8 mouse cellular contexts compared by ENCODE assay signal in genomic region chr5:91403281-91403680, GRCm38 (mm10). TPM values are rescaled to one million over a fixed set of nuclear protein-coding genes. Genes with fewer than 3 reads are reported as not detected.
DNase-seq lines count a peak whose midpoint lies in the region; ATAC-seq lines count a peak whose summit lies in the region.

No protein-coding gene starts in this region.

- H3K4me1 ChIP-seq in forebrain, embryonic 13.5 days = peaks cover 9% of the 10 kb centered on the region
- H3K4me1 ChIP-seq in forebrain, embryonic 12.5 days = peaks cover 8% of the 10 kb centered on the region
- H3K4me1 ChIP-seq in embryonic facial prominence, embryonic 13.5 days = peaks cover 10% of the 10 kb centered on the region
- H3K4me1 ChIP-seq in kidney, embryonic 16.5 days (ENCODE audit: insufficient read depth, low read length) = no peaks in the 10 kb centered on the region

- no peak overlapping the region for H3K27ac ChIP-seq in forebrain, embryonic 13.5 days
- no peak overlapping the region for H3K27ac ChIP-seq in forebrain, embryonic 12.5 days
- H3K27ac ChIP-seq in embryonic facial prominence, embryonic 13.5 days = no peak overlapping the region
- H3K27ac ChIP-seq in kidney, embryonic 16.5 days (ENCODE audit: low read length) = no peak overlapping the region

- WGBS in forebrain, embryonic 13.5 days = 88% methylated on average over 4 of the region's 4 CpGs
- WGBS in forebrain, embryonic 12.5 days = 78% methylated on average over 4 of the region's 4 CpGs
- WGBS in embryonic facial prominence, embryonic 13.5 days = 73% methylated on average over 4 of the region's 4 CpGs
- 75% methylated on average over 4 of the region's 4 CpGs for WGBS in kidney, embryonic 16.5 days

- H3K9ac ChIP-seq in forebrain, embryonic 13.5 days = no peak overlapping the region
- H3K9ac ChIP-seq in forebrain, embryonic 12.5 days = no peak overlapping the region
- H3K9ac ChIP-seq in embryonic facial prominence, embryonic 13.5 days = no peak overlapping the region
- H3K9ac ChIP-seq in kidney, embryonic 16.5 days (replicated peaks; ENCODE audit: low read length) = no peak overlapping the region

- H3K9me3 ChIP-seq in forebrain, embryonic 13.5 days (replicated peaks) = no peaks in the 10 kb centered on the region
- H3K9me3 ChIP-seq in forebrain, embryonic 12.5 days = no peaks in the 10 kb centered on the region
- H3K9me3 ChIP-seq in embryonic facial prominence, embryonic 13.5 days = no peaks in the 10 kb centered on the region
- H3K9me3 ChIP-seq in kidney, embryonic 16.5 days (ENCODE audit: low read length) = no peaks in the 10 kb centered on the region

- peak overlapping the region; percentile 53; the same call in 1 of the 2 replicates for H3K4me2 ChIP-seq in forebrain, embryonic 13.5 days
- no peak overlapping the region for H3K4me2 ChIP-seq in forebrain, embryonic 12.5 days
- H3K4me2 ChIP-seq in embryonic facial prominence, embryonic 13.5 days = peak overlapping the region; percentile 69
- peak overlapping the region; percentile 66; the same call in 1 of the 2 replicates for H3K4me2 ChIP-seq in kidney, embryonic 16.5 days (replicated peaks; ENCODE audit: low read depth, low read length)

- no peaks in the 10 kb centered on the region for H3K36me3 ChIP-seq in forebrain, embryonic 13.5 days (ENCODE audit: poor library complexity, severe bottlenecking)
- no peaks in the 10 kb centered on the region for H3K36me3 ChIP-seq in forebrain, embryonic 12.5 days (replicated peaks)
- no peaks in the 10 kb centered on the region for H3K36me3 ChIP-seq in embryonic facial prominence, embryonic 13.5 days
- no peaks in the 10 kb centered on the region for H3K36me3 ChIP-seq in kidney, embryonic 16.5 days (ENCODE audit: insufficient read depth, low read length)

- DNase-seq in kidney, adult 11 months = peak; percentile 16
- DNase-seq in kidney, postnatal 4 days = no peak
- no peak for DNase-seq in ovary, adult 18-20 months (ENCODE audit: low spot score)
- DNase-seq in right cerebral cortex, postnatal 4 days = no peak

- ATAC-seq in forebrain, embryonic 13.5 days = no peak
- no peak for ATAC-seq in forebrain, embryonic 12.5 days (ENCODE audit: low FRiP score)
- no peak for ATAC-seq in embryonic facial prominence, embryonic 13.5 days (ENCODE audit: insufficient number of reproducible peaks, insufficient read depth, low FRiP score, low TSS enrichment, low read depth)
- ATAC-seq in kidney, embryonic 16.5 days (ENCODE audit: low FRiP score, low TSS enrichment) = no peak

- no peaks in the 10 kb centered on the region for H3K27me3 ChIP-seq in forebrain, embryonic 13.5 days
- H3K27me3 ChIP-seq in forebrain, embryonic 12.5 days = no peaks in the 10 kb centered on the region
- H3K27me3 ChIP-seq in embryonic facial prominence, embryonic 13.5 days = no peaks in the 10 kb centered on the region; the same call in 1 of the 2 replicates
- H3K27me3 ChIP-seq in kidney, embryonic 16.5 days (ENCODE audit: insufficient read depth, low read length) = no peaks in the 10 kb centered on the region

- no peak overlapping the region for H3K4me3 ChIP-seq in forebrain, embryonic 13.5 days
- H3K4me3 ChIP-seq in forebrain, embryonic 12.5 days (replicated peaks) = no peak overlapping the region
- no peak overlapping the region for H3K4me3 ChIP-seq in embryonic facial prominence, embryonic 13.5 days
- H3K4me3 ChIP-seq in kidney, embryonic 16.5 days (ENCODE audit: low read length) = no peak overlapping the region; the same call in 1 of the 2 replicates

RNA-seq across cellular contexts. Expression of gene Btc, which starts 0.5 kb away (rescaled TPM):
- polyA plus RNA-seq in forebrain, embryonic 13.5 days (2015; fragmentation: Nextera tagmentation; extraction: Ambion mirVana) = 0.08 and 0.13 TPM in 2 replicates
- polyA plus RNA-seq in forebrain, embryonic 12.5 days (2016; fragmentation: Nextera tagmentation; extraction: Ambion mirVana) = 0.17 and 0.27 TPM in 2 replicates
- polyA plus RNA-seq in embryonic facial prominence, embryonic 13.5 days (2015; fragmentation: Nextera tagmentation; extraction: Ambion mirVana) = 1.6 and 1.7 TPM in 2 replicates
- polyA plus RNA-seq in kidney, embryonic 16.5 days (2015; fragmentation: Nextera tagmentation; extraction: Ambion mirVana) = 8.7 and 11.7 TPM in 2 replicates
